Mouse (Mus musculus): ENCODE measurements around the gene Fam83g.

The Fam83g gene

DNA sequence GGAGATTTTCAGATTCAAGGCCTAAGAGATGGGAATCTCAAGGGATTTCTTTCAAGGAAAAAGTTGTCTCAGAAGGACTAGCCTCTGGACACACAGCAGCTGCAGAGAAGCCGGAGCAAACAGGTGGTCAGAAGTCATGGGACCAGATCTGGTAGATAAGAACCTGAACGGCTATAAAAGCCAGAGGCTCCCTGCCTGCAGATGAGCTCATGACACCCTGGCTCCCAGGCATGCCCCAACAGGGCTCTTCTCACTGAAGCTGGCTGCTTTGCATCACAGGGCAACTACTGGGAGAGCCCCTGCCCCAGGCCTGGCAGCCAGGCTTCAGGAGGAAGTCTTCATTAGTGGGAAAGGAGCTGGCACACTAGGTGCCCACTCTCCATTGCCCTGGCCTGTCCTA, 8.6 kb upstream of the Fam83g start:
- DNase-seq: no peak

DNA sequence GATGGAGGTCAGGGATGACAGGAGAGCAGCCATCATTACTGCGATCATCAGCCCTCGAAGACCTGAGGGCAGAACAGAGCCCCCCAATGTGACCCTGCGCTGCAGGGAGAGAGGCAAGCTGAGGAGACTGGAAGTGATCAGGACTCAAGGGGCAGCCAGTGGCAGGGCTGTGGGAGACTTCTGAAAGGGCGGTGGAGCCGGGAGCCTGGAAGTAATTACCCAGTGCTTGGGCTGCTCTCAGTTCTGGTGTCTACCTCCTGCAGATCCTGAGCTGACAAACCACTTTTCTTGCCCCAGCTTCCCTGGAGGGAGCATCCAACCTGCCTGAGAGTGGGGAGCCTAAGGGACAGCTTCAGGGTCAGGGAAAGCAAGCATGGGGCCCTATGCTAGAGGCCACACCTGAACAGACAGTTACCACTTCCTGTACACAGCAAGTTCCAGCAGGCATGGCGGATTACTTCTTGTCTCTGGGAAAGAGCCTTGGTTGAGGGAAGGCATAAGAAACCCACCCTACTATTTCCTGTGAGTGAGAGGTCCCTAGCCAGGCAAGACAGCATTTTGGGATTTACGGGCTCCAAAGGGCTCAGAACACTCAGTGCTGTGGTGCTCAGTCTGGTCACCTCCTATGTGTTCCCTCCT, 7.6 kb upstream of the Fam83g start:
- DNase-seq: no peak

DNA sequence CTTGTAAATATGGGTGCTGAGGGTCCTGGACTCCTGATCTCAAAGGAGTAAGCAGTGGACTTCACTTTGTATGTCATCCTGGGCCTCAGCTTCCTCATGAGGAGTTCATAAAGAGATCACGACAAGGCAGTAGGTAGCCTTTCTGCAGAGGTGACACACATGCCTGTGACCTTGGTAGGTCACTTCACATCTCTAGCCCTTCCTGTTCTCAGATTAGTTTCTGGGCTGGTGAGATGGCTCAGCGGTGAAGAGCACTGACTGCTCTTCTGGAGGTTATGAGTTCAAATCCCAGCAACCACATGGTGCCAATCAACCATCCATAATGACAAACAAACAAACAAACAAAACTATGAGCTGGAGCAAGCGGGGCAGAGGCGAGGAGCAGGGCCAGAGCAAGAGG, 6.2 kb upstream of the Fam83g start:
- no peak for DNase-seq

DNA sequence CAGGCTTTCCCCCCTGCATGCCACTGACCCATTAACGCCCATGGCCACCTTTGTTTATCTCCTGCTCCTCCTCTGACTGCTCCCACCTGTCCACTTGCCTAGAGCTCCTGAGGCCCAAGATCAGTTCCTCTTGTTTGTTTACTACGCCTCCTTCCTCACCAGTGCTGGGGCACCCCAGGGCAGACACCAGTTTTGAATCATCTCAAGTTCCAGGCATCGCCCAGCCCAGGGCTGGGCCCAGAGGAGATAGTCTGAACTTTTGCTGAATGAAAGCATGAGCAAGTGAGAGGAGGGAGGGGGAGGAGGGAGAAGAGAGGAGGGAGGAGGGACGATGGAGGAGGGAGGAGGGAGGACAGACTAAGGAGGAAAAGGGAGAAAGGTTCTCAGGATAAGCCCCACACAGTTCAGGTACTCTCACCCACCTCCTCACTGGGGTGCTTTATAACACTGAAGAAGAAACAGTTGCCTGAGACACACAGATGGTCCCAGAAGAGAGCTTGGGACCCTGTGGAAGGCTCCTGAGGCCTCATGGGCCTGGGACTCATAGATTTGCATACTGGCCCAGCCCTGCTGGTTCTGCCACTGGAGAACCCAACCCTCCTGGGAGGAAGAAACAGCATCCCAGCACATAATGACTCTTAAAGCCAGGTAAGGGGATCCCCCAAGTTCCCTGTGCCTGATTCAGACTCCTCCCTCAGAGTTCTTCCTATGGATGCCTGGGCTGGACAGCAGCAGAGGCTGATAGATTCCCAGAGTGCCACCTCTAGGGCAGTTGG, 4.6 kb upstream of the Fam83g start:
- DNase-seq: no peak

DNA sequence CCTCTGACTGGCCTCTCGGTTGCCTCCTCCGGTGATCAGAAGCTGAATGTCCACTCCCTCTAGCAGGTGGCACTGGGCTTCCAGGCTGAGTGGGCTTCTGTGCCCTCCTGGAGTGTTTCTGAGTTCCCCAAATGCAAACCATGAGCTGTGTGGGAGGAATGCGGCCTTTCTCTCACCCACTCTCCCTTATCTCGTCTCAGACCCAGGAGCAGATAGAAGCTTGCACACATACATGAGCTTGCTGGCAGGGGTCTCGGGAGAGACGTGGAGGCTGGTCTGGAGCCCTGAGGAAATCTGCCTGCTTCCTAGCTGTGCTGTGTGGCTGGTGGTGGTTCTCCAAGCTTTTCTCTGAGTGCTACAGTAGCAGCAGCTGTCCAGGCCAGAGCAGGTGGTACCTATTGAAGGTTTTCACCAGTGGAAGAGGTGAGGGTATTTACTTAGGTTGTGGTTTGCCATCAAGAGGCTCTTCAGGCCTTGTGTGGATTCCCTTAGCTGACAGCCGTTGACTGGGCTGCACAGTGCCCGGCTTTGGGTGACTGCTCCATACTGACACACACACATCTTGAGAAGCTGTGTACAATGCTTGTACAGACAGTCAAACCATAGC, 1.3 kb downstream of the Fam83g start:
- peak; percentile 37 for DNase-seq

DNA sequence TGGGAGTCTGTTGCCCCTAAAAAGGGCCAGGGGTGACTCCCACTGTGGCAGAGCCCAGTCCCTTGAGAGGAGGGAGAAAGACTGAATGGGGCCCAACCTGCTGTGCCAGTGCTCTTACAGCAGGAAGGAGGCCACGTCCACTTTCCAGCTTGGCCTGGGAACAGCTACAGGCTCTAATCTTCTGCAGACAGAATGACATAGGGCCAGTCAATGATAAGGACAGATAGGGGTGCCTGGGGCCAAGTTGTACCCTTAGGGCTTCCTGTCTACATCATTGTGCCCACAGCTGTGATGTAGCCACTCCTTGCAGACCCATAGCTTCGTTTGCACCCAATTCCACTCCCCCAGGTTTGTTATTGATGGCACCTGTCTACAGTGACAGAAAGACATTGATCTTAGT, 2.2 kb downstream of the Fam83g start:
- DNase-seq: no peak

DNA sequence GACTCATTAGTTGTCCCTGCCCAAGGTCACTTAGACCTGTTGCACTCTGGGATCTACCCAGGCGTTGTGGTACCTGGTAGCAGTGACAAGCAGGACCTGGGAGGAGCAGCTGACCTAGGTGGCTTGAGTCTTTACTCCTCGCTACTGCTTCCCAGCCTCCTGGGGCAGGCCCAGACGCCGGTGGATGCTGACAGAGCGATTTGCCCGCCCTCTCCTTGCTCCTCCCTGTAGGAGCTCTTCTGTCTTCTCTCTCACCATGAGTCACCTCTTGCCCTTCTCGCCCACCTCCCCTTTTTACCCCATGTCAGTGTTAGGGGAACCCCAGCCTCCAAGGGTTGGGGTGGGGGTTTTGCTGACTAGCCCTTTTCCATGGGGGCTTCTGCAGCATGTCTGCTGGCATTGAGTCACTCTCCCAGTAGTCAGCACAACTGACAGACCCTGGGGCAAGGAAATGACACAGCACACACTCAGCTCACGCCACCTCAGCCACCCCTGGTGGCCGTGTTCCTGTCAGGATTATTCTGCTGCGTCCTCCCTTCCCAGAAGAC, 3.1 kb downstream of the Fam83g start:
- DNase-seq: no peak

DNA sequence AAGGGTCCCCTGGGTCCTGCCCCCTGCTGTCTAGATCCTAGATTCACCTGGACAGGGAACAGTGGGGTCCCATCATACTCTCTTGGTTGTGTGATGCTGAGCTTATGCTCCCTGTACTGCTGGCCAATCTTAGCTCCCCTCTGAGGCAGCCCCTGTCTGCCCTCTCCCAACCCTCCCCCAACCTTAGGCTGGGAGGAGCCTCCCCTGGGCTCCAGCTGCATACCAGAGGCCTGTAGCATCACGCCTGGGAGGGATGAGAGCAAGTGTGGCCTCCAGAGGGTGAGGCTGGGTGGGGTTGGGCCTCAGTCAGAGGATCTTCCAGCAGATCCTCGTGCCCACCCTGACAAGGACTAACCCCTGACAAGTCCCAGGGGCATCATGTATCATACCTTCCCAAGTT, 3.7 kb downstream of the Fam83g start:
- no peak for DNase-seq

DNA sequence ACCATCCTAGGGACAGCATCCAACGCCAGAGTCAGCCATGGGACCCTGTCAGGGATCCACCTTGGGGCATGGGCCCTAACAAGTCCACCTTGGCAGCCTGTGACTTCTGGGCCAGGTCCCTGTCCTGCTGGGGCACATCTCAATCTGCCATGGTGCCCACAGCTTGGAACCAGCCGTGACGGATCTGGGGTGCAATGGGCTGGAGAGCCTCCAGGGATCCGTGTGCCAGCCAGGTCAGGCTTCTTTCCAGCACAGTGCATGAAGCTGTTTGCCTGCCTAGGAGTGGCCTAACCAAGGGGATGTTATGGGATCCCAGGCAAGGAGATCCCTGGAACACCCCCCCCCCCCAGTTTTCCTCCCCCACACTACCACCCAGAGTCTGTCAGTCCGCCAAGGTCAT, 9.1 kb downstream of the Fam83g start:
- no peak for DNase-seq

DNA sequence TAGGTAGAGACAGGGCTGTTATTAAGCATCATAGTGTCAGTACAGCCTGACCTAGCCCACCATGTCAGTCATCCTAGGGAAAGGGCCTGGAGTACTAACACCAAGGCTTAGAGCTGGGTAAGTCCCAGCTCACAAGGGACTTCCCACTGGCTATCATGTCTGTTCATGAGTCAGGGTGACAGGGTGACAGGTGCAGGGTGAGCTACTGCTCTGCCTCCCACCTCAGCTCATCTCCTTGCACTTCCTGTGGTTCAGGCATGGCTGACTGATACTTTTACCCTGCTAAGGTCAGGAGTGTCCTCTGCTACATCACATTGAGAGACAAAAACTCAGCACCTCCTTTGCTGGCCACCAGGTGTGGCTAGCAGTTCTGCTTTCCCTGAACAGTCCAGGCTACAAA, 15.0 kb downstream of the Fam83g start:
- DNase-seq: no peak

DNA sequence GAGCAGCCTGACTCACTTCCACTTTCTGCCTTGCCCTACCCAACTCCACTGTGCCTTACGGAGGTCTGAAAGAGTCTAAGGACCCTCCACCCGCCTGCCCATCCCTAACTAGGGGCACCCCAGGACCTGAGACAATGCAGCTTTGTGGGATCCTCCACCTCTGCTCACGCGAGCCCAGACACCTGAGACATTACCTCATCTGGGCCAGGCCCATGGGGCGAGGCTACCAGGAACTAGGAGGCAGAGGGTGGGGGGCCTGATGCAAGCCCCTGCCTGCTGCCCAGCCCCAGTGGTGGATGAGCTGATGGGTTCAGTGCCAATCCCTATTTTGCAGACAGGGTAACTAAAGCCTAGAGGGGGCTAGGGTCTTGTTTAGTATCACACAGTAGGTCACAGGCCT, 15.6 kb downstream of the Fam83g start:
- DNase-seq: no peak

DNA sequence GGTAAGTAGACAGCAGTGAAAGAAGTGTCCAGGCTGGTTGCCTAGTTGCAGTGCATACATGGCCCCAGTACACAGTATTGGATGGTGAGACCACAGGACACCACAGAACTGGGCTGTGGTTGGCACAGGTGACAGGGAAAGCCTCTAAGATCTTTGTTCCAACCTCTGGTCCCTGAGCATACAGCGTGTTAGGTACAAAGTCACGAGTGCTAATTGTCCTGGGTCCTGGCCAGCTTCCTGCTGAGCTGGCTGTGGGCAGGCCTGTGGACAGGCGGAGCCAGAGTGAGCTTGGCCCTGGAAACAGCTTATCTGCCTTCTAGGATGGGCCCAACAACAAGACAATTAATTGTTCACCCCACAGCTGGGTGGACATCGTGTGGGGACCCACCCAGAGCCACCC, 16.0 kb downstream of the Fam83g start:
- DNase-seq: peak; percentile 60

DNA sequence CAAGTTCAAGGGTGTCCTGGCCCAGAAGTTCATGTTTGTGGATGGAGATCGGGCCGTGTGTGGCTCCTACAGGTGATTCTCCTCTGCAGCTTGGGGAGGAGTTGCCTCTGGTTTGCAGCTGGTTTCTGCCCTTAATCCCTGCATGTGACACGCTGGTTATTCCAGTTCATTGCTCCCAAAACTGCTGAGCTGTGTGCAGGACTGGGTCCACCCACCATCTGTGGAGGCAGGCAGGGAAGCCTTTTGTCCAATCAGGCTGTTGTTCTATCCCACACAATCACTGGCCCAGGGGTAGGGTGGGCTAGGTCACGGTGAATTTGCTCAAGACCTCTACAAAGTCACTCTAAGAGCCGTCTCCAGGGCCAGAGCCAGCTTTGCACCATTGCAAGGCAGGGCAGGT, 17.8 kb downstream of the Fam83g start:
- no peak for DNase-seq

DNA sequence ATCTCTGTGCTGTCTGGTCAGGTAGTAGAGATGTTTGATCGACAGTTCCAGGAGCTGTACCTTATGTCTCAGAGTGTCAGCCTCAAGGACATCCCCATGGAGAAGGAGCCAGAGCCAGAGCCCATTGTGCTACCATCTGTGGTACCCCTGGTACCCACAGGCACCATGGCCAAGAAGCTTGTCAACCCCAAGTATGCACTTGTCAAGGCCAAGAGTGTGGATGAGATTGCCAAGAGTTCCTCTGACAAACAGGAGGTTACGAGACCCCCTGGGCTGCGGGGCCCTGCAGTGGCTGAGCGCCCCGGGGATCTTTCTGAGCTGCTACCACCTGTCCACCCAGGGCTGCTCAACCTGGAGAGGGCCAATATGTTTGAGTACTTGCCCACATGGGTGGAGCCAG, 18.6 kb downstream of the Fam83g start:
- no peak for DNase-seq

DNA sequence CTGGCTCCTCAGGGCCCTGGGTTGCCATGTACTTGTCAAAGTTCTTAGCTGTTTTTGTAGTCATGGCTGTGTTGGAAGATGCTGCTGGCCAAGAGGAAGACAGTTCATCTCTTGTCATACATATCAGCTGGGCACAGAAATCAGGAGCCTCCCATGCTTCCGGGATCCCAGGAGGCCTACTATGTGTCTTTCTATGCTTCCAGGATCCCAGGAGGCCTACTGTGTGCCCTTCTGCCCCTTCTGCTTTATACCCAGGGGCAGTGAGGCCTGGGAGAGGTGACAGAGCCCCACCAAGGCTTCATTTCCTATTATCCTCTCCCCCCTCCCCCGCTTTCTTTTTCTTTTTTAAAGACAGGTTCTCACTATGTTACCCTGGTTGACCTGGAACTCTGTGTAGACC, 21.7 kb downstream of the Fam83g start:
- DNase-seq: no peak

DNA sequence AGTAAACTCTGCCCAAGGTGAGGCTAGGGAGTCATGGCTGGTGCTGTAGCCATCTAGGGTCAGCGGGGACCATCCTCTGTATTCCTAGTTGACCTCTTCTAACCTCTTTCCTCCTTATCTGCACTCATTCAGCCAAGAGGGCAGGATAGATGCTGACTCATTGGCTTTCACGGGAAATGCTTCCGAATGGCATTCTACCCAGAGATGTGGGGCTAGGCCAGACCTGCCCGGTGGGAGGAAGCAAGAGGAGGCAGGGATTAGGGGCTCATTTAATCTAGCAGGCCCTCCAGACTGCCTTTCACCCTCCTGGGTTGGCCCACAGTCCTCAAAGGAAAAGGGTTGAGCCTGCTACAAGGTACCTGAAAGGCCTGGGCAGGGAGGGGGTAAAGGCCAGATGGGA, 22.3 kb downstream of the Fam83g start:
- no peak for DNase-seq

DNA sequence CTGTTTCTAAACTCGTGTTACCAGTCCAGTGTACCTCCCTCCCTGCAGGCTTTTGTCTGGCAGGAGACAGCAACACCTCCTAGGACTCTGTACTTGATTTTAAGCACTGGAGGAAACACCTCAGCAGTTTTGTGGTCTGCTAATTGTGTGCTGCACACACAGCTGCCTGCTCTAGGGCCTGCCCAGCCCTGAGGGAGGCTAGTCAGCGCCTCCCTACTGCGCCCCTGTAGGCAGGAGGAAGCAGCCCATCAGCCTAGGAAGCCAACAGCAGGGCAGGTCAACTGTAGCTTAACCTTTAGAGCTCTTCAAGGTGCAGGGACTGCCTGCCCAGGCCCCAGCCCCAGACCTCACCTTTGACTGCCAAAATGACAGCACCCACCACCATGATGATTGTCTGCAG, 25.0 kb downstream of the Fam83g start:
- DNase-seq: no peak

DNA sequence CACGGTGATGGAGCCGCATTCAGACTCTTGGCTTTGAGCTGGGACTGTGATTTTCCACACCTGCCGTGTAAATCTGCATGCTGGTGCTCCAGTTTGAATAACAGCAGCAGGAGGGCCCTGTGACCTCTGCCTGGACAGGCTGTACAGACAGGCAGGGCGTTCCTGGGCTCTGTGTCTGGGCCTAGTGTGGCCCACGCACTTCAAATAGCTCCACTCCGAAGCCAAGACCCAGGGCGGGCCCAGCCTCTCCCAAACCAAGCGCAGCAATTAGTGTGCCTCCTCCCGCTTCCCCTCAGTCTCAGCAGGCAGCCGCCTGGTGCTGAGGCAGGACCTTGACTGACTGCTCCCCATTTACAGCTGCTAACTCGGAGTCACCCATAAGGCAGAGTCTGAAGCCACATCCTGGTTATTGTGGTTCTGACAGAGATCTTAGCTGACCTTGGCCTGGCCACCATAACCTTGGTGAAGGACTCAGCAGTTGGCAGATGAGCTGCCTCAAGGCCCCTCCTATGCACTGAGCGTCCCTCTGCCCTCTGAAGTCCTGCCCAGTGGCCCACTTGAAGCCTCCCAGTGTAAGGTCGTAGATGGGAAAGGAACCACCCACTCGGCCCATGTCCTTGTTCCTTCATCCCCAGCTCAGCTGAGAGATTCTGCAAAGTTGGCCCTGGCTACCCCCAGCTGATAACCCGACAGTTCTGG, 29.4 kb downstream of the Fam83g start:
- DNase-seq: no peak

DNA sequence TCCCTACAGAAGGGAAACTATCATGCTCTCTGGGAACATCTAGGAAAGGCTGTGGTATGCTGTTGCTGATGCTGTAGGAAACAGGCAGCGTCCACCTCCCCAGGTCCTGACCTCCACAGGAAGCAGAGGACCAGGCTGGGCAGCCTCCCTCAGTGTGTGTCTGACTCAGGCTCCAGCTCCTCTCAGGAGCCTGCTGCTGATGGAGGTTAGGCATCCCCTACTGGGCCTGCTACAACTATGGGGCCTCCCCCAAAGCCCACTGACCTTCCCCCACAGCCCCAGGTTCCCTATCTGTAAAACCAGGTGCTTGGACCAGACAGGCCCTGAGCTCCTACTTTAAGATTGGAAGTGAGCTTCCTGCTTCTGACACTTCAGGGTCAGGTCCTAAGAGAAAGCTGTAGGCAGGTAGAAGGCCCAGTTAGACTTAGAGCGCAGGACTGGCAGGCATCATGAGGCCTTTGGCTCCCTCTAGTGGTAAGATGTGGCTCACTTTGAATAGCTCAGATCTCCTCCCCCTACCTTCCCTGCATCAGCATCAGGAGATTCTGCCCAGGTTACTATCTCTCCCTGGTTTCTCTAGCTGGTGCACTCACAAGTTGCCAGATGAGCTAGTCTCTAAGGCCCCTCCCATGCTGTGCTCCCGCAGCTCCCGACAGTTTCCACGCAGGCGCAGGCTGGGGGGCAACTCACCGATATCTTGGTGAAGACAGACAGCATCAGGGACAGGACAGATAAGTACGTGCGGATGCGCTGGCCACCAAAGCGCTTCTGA, 30.6 kb downstream of the Fam83g start:
- DNase-seq: peak; percentile 93

DNA sequence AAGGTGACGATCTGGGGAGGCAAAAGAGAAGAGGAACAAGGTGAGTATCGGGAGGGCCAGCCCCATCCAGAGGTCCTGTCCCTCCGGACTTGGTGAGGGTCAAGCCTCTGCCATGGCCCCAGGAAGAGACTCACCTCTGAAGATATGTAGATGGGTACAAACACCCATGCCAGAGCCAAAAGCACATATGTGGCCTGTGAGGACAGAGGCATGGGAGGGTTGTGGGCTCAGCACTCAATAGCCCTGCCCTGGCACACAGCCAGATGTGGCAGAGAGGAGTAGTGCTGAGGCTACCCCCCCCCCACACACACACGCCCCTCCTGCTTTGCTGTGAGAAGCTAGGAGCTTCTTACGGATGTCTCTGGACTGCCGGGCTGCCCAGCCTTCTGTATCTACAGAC, 31.2 kb downstream of the Fam83g start:
- no peak for DNase-seq

DNA sequence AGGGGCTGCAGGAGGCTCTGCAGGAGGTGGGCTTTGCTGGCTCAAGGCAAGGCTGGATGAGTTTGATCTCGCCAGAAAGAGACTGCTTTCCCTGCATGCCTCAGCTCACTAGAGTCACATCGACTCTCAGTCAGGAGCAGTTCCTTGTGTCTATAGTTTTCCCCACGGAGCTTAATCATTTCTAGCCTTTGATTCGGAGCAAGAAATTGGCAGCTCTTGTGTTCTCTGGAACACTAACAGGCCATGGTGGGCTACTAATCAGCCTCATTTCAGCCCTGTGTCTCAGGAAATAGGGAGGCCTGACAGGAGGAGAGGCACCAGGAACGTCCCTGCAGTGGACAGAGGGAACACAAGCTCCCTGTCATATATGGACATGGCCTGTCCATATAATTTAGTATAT, 34.1 kb downstream of the Fam83g start:
- no peak for DNase-seq

DNA sequence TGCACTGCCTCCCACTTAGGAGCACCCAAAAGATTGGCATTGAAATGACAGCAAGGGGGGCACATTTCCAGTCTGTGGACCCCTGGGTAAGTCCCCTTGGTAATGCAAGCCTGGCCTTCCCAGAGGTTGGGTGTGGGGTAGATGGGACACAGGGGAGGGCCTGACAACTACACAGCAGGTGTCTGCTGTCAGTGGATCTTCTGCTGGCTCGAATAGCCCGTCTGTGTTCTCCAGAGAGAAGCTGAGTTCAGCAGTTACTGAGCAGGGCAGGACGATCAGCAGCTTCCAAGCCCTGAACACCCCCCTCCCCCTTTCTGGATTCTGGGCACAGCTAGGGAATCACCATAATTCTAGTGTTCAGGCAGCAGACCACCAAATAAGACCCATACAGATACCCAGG, 35.5 kb downstream of the Fam83g start:
- DNase-seq: no peak

DNA sequence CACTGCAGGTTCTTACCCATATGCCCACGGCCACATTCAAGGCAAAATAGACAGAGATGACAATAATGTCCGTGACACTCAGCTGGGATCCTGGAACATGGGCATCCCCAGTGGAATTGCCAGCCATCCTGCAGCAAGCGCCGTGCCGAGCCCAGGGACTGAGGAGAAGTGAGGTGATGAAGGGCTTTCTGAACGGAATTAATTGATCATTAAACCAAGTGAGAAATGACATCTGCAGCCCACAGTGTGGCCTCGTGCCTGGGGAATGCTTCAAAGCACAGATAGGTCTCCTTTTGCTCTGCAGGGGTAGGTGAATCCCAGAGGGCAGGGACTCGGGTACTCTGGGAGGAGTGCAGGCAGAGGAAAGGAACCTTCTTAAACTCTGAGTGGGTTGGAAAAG, 35.9 kb downstream of the Fam83g start:
- no peak for DNase-seq
